Mouse (Mus musculus) stomach, postnatal 0 days (tissue): ENCODE measurements around the gene Dazl.

Source experiments
- CTCF ChIP-seq: IDR thresholded peaks from 2 replicates; pipeline ENCODE4 v1.5.1; 2016; ENCODE audit warnings: antibody characterized with exemption, low read depth, mild to moderate bottlenecking, moderate library complexity
- EP300 ChIP-seq: optimal IDR thresholded peaks from 2 replicates; pipeline ENCODE3; 2016; ENCODE audit warnings: antibody characterized with exemption

GRCm38 (mm10) chr17:50260856-50261255, 32.6 kb downstream of the Dazl start:
- no peak for TF ChIP-seq CTCF
- TF ChIP-seq EP300, result no peak
